Comparison of ENCODE assay signal across 25 mouse cellular contexts in genomic region chr17:30597786-30598185, GRCm38 (mm10).
"Had no signal": no experiment of that assay in that cellular context is flagged by ENCODE, and none has a peak within 500 bp of the region (broad histone marks: within the 10 kb centered on the region; RNA-seq: fewer than 3 reads in every experiment).

No protein-coding gene starts in this region.

- H3K4me3 ChIP-seq: gastrocnemius, adult 2 months; heart, embryonic 10.5 days; heart, embryonic 12.5 days; hindbrain, embryonic 10.5 days; hindbrain, embryonic 12.5 days; intestine, embryonic 15.5 days; limb, embryonic 10.5 days; limb, embryonic 12.5 days had no signal

- H3K9me3 ChIP-seq: heart, embryonic 10.5 days; intestine, embryonic 15.5 days; limb, embryonic 10.5 days had no signal

- H3K27ac ChIP-seq: gastrocnemius, adult 2 months; heart, embryonic 10.5 days; hindbrain, embryonic 10.5 days; hindbrain, embryonic 12.5 days; hindbrain, embryonic 14.5 days; intestine, embryonic 15.5 days; limb, embryonic 10.5 days; limb, embryonic 12.5 days had no signal

- H3K27me3 ChIP-seq: heart, embryonic 12.5 days; hindbrain, embryonic 12.5 days; intestine, embryonic 15.5 days; limb, embryonic 12.5 days had no signal

- H3K9ac ChIP-seq: heart, embryonic 12.5 days; hindbrain, embryonic 12.5 days; hindbrain, embryonic 14.5 days; intestine, embryonic 15.5 days; limb, embryonic 12.5 days had no signal

- H3K4me2 ChIP-seq: heart, embryonic 12.5 days; hindbrain, embryonic 12.5 days; hindbrain, embryonic 14.5 days; intestine, embryonic 15.5 days; limb, embryonic 12.5 days; liver, embryonic 11.5 days had no signal

- DNase-seq: gastrocnemius, adult 2 months; gastrocnemius, postnatal 10 days; gastrocnemius, postnatal 25 days; heart, adult 18-20 months; heart, postnatal 10 days; heart, postnatal 4 days; kidney, adult 11 months; kidney, adult 2 months; kidney, adult 9 months; kidney, postnatal 10 days; kidney, postnatal 36 days; layer of hippocampus, adult 9-11 months; layer of hippocampus, postnatal 36 days; liver had no signal

- H3K4me1 ChIP-seq: heart, embryonic 10.5 days; heart, embryonic 12.5 days; intestine, embryonic 15.5 days had no signal

- ATAC-seq: hindbrain, embryonic 16.5 days; inflammation-experienced regulatory T-cells, adult 6 months; intestine, embryonic 15.5 days had no signal
